Mouse (Mus musculus): Measurements from ENCODE around the gene Pafah2. TPM values are rescaled to one million over a fixed set of nuclear protein-coding genes. Genes with fewer than 3 reads are reported as not detected.

Gene Pafah2
- polyA plus RNA-seq, 1 experiment from 2014 or later, result 8.8 TPM

Small RNAs within 50 kb of the gene (microRNA-seq; reads per million reads assigned to microRNA genes)
- gene Gm23634, result 1.9 reads per million, percentile 5 among the genes with 10 or more reads in this experiment

Other genes with a start within 250 kb of the Pafah2 start
- 16.7 and 18.1 TPM in 2 replicates for gene Cep85, start 209.2 kb upstream of the Pafah2 start, polyA plus RNA-seq (2015; fragmentation: Nextera tagmentation; extraction: Ambion mirVana)
- gene Gm7534, start 193.3 kb upstream of the Pafah2 start, polyA plus RNA-seq (2015; fragmentation: Nextera tagmentation; extraction: Ambion mirVana), result not detected in 2 replicates
- not detected in 2 replicates for gene Catsper4, start 168.9 kb upstream of the Pafah2 start, polyA plus RNA-seq (2015; fragmentation: Nextera tagmentation; extraction: Ambion mirVana)
- gene Cnksr1, start 157.9 kb upstream of the Pafah2 start, polyA plus RNA-seq (2015; fragmentation: Nextera tagmentation; extraction: Ambion mirVana), result 0.11 and 0.13 TPM in 2 replicates
- gene E130218I03Rik, start 152.7 kb upstream of the Pafah2 start, polyA plus RNA-seq (2015; fragmentation: Nextera tagmentation; extraction: Ambion mirVana), result 0.24 and 0.51 TPM in 2 replicates
- 12.4 and 13.4 TPM in 2 replicates for gene Zfp593, start 150.7 kb upstream of the Pafah2 start, polyA plus RNA-seq (2015; fragmentation: Nextera tagmentation; extraction: Ambion mirVana)
- gene Gm30191, start 149.4 kb upstream of the Pafah2 start, polyA plus RNA-seq (2015; fragmentation: Nextera tagmentation; extraction: Ambion mirVana), result not detected in 2 replicates
- 12.9 and 16.2 TPM in 2 replicates for gene Grrp1, start 142.2 kb upstream of the Pafah2 start, polyA plus RNA-seq (2015; fragmentation: Nextera tagmentation; extraction: Ambion mirVana)
- gene Pdik1l, start 108.4 kb upstream of the Pafah2 start, polyA plus RNA-seq (2015; fragmentation: Nextera tagmentation; extraction: Ambion mirVana), result 44.9 and 46.5 TPM in 2 replicates
- gene Trim63, start 81.2 kb upstream of the Pafah2 start, polyA plus RNA-seq (2015; fragmentation: Nextera tagmentation; extraction: Ambion mirVana), result 0.45 and 0.62 TPM in 2 replicates
- 0.26 and 0.30 TPM in 2 replicates for gene Slc30a2, start 53.1 kb upstream of the Pafah2 start, polyA plus RNA-seq (2015; fragmentation: Nextera tagmentation; extraction: Ambion mirVana)
- 0.45 and 0.58 TPM in 2 replicates for gene Extl1, start 12.5 kb upstream of the Pafah2 start, polyA plus RNA-seq (2015; fragmentation: Nextera tagmentation; extraction: Ambion mirVana)
- gene Stmn1, start 72.0 kb downstream of the Pafah2 start, polyA plus RNA-seq (2015; fragmentation: Nextera tagmentation; extraction: Ambion mirVana), result 7,758 and 8,549 TPM in 2 replicates
- 27.2 and 36.2 TPM in 2 replicates for gene Paqr7, start 100.4 kb downstream of the Pafah2 start, polyA plus RNA-seq (2015; fragmentation: Nextera tagmentation; extraction: Ambion mirVana)
- 1.3 and 1.7 TPM in 2 replicates for gene Aunip, start 114.7 kb downstream of the Pafah2 start, polyA plus RNA-seq (2015; fragmentation: Nextera tagmentation; extraction: Ambion mirVana)
- 169 and 175 TPM in 2 replicates for gene Mtfr1l, start 139.1 kb downstream of the Pafah2 start, polyA plus RNA-seq (2015; fragmentation: Nextera tagmentation; extraction: Ambion mirVana)
- gene Selenon, start 155.8 kb downstream of the Pafah2 start, polyA plus RNA-seq (2015; fragmentation: Nextera tagmentation; extraction: Ambion mirVana), result 6.7 and 9.2 TPM in 2 replicates